Mouse (Mus musculus) leukemia stem cell, adult 10-12 weeks (primary cell): Measurements from ENCODE around the gene Vmn1r237. TPM values are rescaled to one million over a fixed set of nuclear protein-coding genes. Genes with fewer than 3 reads are reported as not detected.

Experiments
- polyA plus RNA-seq: library from polyadenylated mRNA; stranded (reverse); fragments of >175 nt; gene quantifications from 2 replicates; pipeline ENCODE4 v1.2.3, GENCODE M21; 2012; ENCODE audit warnings: low replicate concordance

Gene Vmn1r237
- not detected in 2 replicates for polyA plus RNA-seq

GRCm38 (mm10) chr17:21311565-21311964, at the start of gene Vmn1r237:
TSS of gene Vmn1r237 (plus strand) at chr17:21311865.

GRCm38 (mm10) chr17:21282642-21283041, 29.0 kb upstream of the Vmn1r237 start, which contains the start of gene Vmn1r236:
TSS of gene Vmn1r236 (plus strand) at chr17:21282942.

Other genes with a start within 250 kb of the Vmn1r237 start
- gene Vmn1r234, start 85.8 kb upstream of the Vmn1r237 start, polyA plus RNA-seq = not detected in 2 replicates
- gene Vmn1r235, start 55.5 kb upstream of the Vmn1r237 start, polyA plus RNA-seq = not detected in 2 replicates
- not detected in 2 replicates for gene Vmn1r236, start 28.9 kb upstream of the Vmn1r237 start, polyA plus RNA-seq
- 0.20 TPM in 1 of 2 replicates, not detected in the other for gene Zfp677, start 71.9 kb downstream of the Vmn1r237 start, polyA plus RNA-seq
- gene Zfp54, start 111.4 kb downstream of the Vmn1r237 start, polyA plus RNA-seq = 0.17 and 0.35 TPM in 2 replicates
- 0.09 and 1.2 TPM in 2 replicates for gene Zfp51, start 138.5 kb downstream of the Vmn1r237 start, polyA plus RNA-seq
- gene Zfp53, start 177.1 kb downstream of the Vmn1r237 start, polyA plus RNA-seq = 0.66 and 1.7 TPM in 2 replicates
- gene Zfp52, start 223.7 kb downstream of the Vmn1r237 start, polyA plus RNA-seq = 0.16 and 0.38 TPM in 2 replicates